Mouse (Mus musculus) megakaryocyte-erythroid progenitor cell, adult 5-6 weeks (primary cell): Measurements from ENCODE around the gene Vegfc. TPM values are rescaled to one million over a fixed set of nuclear protein-coding genes. Genes with fewer than 3 reads are reported as not detected.
A peak's percentile ranks its signal among the peaks of the same experiment; 100 is the strongest.

ENCODE experiments used
- ATAC-seq: replicated peaks from 2 replicates; pipeline ENCODE4 v1.8.0; 2016; ENCODE audit warnings: mild to moderate bottlenecking, inconsistent platforms; ENCODE audit not compliant: severe bottlenecking, poor library complexity, low FRiP score, low TSS enrichment
- total RNA-seq, 2 experiments: library from RNA; stranded (forward) in 1 of 2; stranded (reverse) in 1 of 2; fragments of 200-1000, 215-1000 nt in 1 of 2; fragments of >200 nt in 1 of 2; fragmentation: Nextera tagmentation in 1 of 2; gene quantifications; 2 replicates each; pipeline ENCODE4 v1.2.3; 2014 to 2017

Vegfc gene
- total RNA-seq, 2 experiments from 2014 or later, result 4.7 TPM; not detected in 1

GRCm38 (mm10) chr8:54163505-54163904 lies 86.1 kb downstream of the Vegfc start:
- peak; percentile 88 for ATAC-seq

- ATAC-seq, result no peak
Observed at GRCm38 (mm10) chr8:54185336-54185735, 107.9 kb downstream of the Vegfc start.

GRCm38 (mm10) chr8:54185927-54186326 lies 108.5 kb downstream of the Vegfc start:
- ATAC-seq, result no peak

GRCm38 (mm10) chr8:54216250-54216649 lies 138.8 kb downstream of the Vegfc start:
- no peak for ATAC-seq

GRCm38 (mm10) chr8:54228801-54229204 lies 151.4 kb downstream of the Vegfc start:
- peak; percentile 84 for ATAC-seq

- ATAC-seq, result no peak
Observed at GRCm38 (mm10) chr8:54230638-54231037, 153.2 kb downstream of the Vegfc start.

- no peak for ATAC-seq
Observed at GRCm38 (mm10) chr8:54233316-54233715, 155.9 kb downstream of the Vegfc start.
